Mouse (Mus musculus) G1E (cell line): ENCODE results near the gene Vmn1r206. TPM values are rescaled to one million over a fixed set of nuclear protein-coding genes. Genes with fewer than 3 reads are reported as not detected.
"Not testable (repeated sequence)": the region's sequence is repeated elsewhere in the genome, so short reads cannot be mapped to it uniquely, and the experiment has no call there.

Experiments used
- ATAC-seq: 2 replicates; pipeline ENCODE4 v1.8.0; 2016; ENCODE audit warnings: mild to moderate bottlenecking; ENCODE audit not compliant: insufficient number of reproducible peaks, poor library complexity, low FRiP score, severe bottlenecking; ENCODE audit errors: extremely low read depth
- DNase-seq: peaks from one replicate; pipeline ENCODE4 v3.0.0; 2012; ENCODE audit warnings: low spot score
- H3K27me3 ChIP-seq: 2 replicates; pipeline ENCODE4 v1.6.1; 2012; ENCODE audit warnings: mild to moderate bottlenecking, low read length, inconsistent platforms; ENCODE audit not compliant: insufficient read depth
- H3K36me3 ChIP-seq: replicated peaks from 2 replicates; pipeline ENCODE3; 2012; ENCODE audit warnings: mild to moderate bottlenecking, inconsistent platforms
- H3K4me1 ChIP-seq: 2 replicates; pipeline ENCODE4 v1.6.1; 2012; ENCODE audit warnings: low read depth, low read length, inconsistent platforms, mixed read lengths; ENCODE audit not compliant: insufficient read depth
- H3K4me3 ChIP-seq: 2 replicates; pipeline ENCODE4 v1.5.1; 2012; ENCODE audit warnings: low read depth, mild to moderate bottlenecking, inconsistent platforms, low read length, moderate library complexity, mixed read lengths
- H3K9me3 ChIP-seq: replicated peaks from 2 replicates; pipeline ENCODE4 v1.6.1; 2012; ENCODE audit warnings: inconsistent platforms
- GATA1 ChIP-seq: IDR thresholded peaks from 2 replicates; pipeline ENCODE4 v1.6.1; 2012; ENCODE audit warnings: borderline replicate concordance, low read length, inconsistent platforms, mixed read lengths
- GATA2 ChIP-seq: IDR thresholded peaks from 2 replicates; pipeline ENCODE4 v1.6.1; 2012; ENCODE audit warnings: low read depth, low read length, inconsistent platforms, borderline replicate concordance
- POLR2AphosphoS5 ChIP-seq: IDR thresholded peaks from 2 replicates; pipeline ENCODE4 v1.6.1; 2012; ENCODE audit warnings: low read depth, low read length, inconsistent platforms; ENCODE audit not compliant: insufficient replicate concordance
- TAL1 ChIP-seq: conservative IDR thresholded peaks from 2 replicates; pipeline ENCODE4 v1.6.1; 2012; ENCODE audit warnings: low read depth, low read length, inconsistent platforms, mixed read lengths
- polyA plus RNA-seq: library from polyadenylated mRNA; stranded (reverse); fragments of >175 nt; gene quantifications from 2 replicates; pipeline ENCODE4 v1.2.3, GENCODE M21; 2012
- total RNA-seq, 2 experiments: library from RNA; stranded (forward) in 1 of 2; stranded (reverse) in 1 of 2; fragments of 200-1000 nt in 1 of 2; fragments of >200 nt in 1 of 2; fragmentation: Nextera tagmentation in 1 of 2; gene quantifications; 2 replicates each; pipeline ENCODE4 v1.2.3; 2014 to 2017

Gene Vmn1r206
- total RNA-seq (2014; fragmentation: Nextera tagmentation) (not detected in 2 replicates), total RNA-seq (2017) (0.11 TPM in 1 of 2 replicates, not detected in the other), polyA plus RNA-seq (not detected in 2 replicates)

- H3K9me3 ChIP-seq, H3K36me3 ChIP-seq, ATAC-seq, H3K4me3 ChIP-seq, DNase-seq, H3K4me1 ChIP-seq, H3K27me3 ChIP-seq: not testable (repeated sequence)
These were observed at the start of gene Vmn1r206 for GRCm38 (mm10) chr13:22624151-22624550. Gene Vmn1r206, minus strand, starts transcription at chr13:22624251.

GRCm38 (mm10) chr13:22592900-22593299 is 31.2 kb downstream of the Vmn1r206 start, which contains the start of gene Vmn1r205:
Gene Vmn1r205, minus strand, starts transcription at chr13:22593000.
- Histone ChIP-seq H3K4me3 (no peak within 1 kb of the TSS), H3K4me1 (no peaks in the 10 kb centered on the region), H3K36me3 (no peaks in the 10 kb centered on the region), H3K27me3 (no peaks in the 10 kb centered on the region), H3K9me3 (no peaks in the 10 kb centered on the region)
- ATAC-seq (no peak), DNase-seq (no peak)
- TF ChIP-seq GATA2 (no peak), GATA1 (no peak), POLR2AphosphoS5 (no peak), TAL1 (no peak)

GRCm38 (mm10) chr13:22583336-22583735 is 40.7 kb downstream of the Vmn1r206 start:
- not testable (repeated sequence) for ATAC-seq

GRCm38 (mm10) chr13:22574911-22575310 is 49.1 kb downstream of the Vmn1r206 start:
- H3K4me3 ChIP-seq, H3K36me3 ChIP-seq, H3K9me3 ChIP-seq, ATAC-seq, H3K4me1 ChIP-seq, DNase-seq, H3K27me3 ChIP-seq: not testable (repeated sequence)

More at GRCm38 (mm10) chr13:22583336-22583735, 40.7 kb downstream of the Vmn1r206 start:
- H3K4me3 ChIP-seq, H3K36me3 ChIP-seq, H3K27me3 ChIP-seq, H3K4me1 ChIP-seq, H3K9me3 ChIP-seq, DNase-seq: not testable (repeated sequence)

Other genes with a start within 250 kb of the Vmn1r206 start
- not detected in 2 replicates for gene Vmn1r199, start 244.4 kb downstream of the Vmn1r206 start, total RNA-seq (2014; fragmentation: Nextera tagmentation)
- 0.05 and 0.06 TPM in 2 replicates for gene Vmn1r199, start 244.4 kb downstream of the Vmn1r206 start, total RNA-seq (2017)
- gene Vmn1r199, start 244.4 kb downstream of the Vmn1r206 start, polyA plus RNA-seq, result not detected in 2 replicates
- gene Vmn1r200, start 233.9 kb downstream of the Vmn1r206 start, total RNA-seq (2014; fragmentation: Nextera tagmentation), result not detected in 2 replicates
- 0.22 TPM in 1 of 2 replicates, not detected in the other for gene Vmn1r200, start 233.9 kb downstream of the Vmn1r206 start, total RNA-seq (2017)
- gene Vmn1r200, start 233.9 kb downstream of the Vmn1r206 start, polyA plus RNA-seq, result not detected in 2 replicates
- gene Vmn1r201, start 152.3 kb downstream of the Vmn1r206 start, total RNA-seq (2014; fragmentation: Nextera tagmentation), result not detected in 2 replicates
- gene Vmn1r201, start 152.3 kb downstream of the Vmn1r206 start, total RNA-seq (2017), result 0.05 and 0.17 TPM in 2 replicates
- not detected in 2 replicates for gene Vmn1r201, start 152.3 kb downstream of the Vmn1r206 start, polyA plus RNA-seq
- not detected in 2 replicates for gene Vmn1r202, start 118.9 kb downstream of the Vmn1r206 start, total RNA-seq (2014; fragmentation: Nextera tagmentation)
- gene Vmn1r202, start 118.9 kb downstream of the Vmn1r206 start, total RNA-seq (2017), result 0.05 and 0.06 TPM in 2 replicates
- not detected in 2 replicates for gene Vmn1r202, start 118.9 kb downstream of the Vmn1r206 start, polyA plus RNA-seq
- gene Vmn1r203, start 106.1 kb downstream of the Vmn1r206 start, total RNA-seq (2014; fragmentation: Nextera tagmentation), result not detected in 2 replicates
- gene Vmn1r203, start 106.1 kb downstream of the Vmn1r206 start, total RNA-seq (2017), result 0.12 and 0.27 TPM in 2 replicates
- not detected in 2 replicates for gene Vmn1r203, start 106.1 kb downstream of the Vmn1r206 start, polyA plus RNA-seq
- gene Vmn1r204, start 71.1 kb downstream of the Vmn1r206 start, total RNA-seq (2014; fragmentation: Nextera tagmentation), result not detected in 2 replicates
- gene Vmn1r204, start 71.1 kb downstream of the Vmn1r206 start, total RNA-seq (2017), result 0.12 and 0.22 TPM in 2 replicates
- not detected in 2 replicates for gene Vmn1r204, start 71.1 kb downstream of the Vmn1r206 start, polyA plus RNA-seq
- gene Vmn1r205, start 31.3 kb downstream of the Vmn1r206 start, total RNA-seq (2014; fragmentation: Nextera tagmentation), result not detected in 2 replicates
- 0.11 TPM in 1 of 2 replicates, not detected in the other for gene Vmn1r205, start 31.3 kb downstream of the Vmn1r206 start, total RNA-seq (2017)
- not detected in 2 replicates for gene Vmn1r205, start 31.3 kb downstream of the Vmn1r206 start, polyA plus RNA-seq
- gene Vmn1r207-ps, start 105.4 kb upstream of the Vmn1r206 start, total RNA-seq (2014; fragmentation: Nextera tagmentation), result not detected in 2 replicates
- gene Vmn1r207-ps, start 105.4 kb upstream of the Vmn1r206 start, total RNA-seq (2017), result 0.06 and 0.22 TPM in 2 replicates
- gene Vmn1r207-ps, start 105.4 kb upstream of the Vmn1r206 start, polyA plus RNA-seq, result not detected in 2 replicates
- not detected in 2 replicates for gene Vmn1r208, start 153.1 kb upstream of the Vmn1r206 start, total RNA-seq (2014; fragmentation: Nextera tagmentation)
- 0.17 and 0.22 TPM in 2 replicates for gene Vmn1r208, start 153.1 kb upstream of the Vmn1r206 start, total RNA-seq (2017)
- not detected in 2 replicates for gene Vmn1r208, start 153.1 kb upstream of the Vmn1r206 start, polyA plus RNA-seq
- gene Vmn1r209, start 185.4 kb upstream of the Vmn1r206 start, total RNA-seq (2014; fragmentation: Nextera tagmentation), result not detected in 2 replicates
- 0.06 and 0.22 TPM in 2 replicates for gene Vmn1r209, start 185.4 kb upstream of the Vmn1r206 start, total RNA-seq (2017)
- gene Vmn1r209, start 185.4 kb upstream of the Vmn1r206 start, polyA plus RNA-seq, result not detected in 2 replicates
- gene Vmn1r210, start 207.1 kb upstream of the Vmn1r206 start, total RNA-seq (2014; fragmentation: Nextera tagmentation), result not detected in 2 replicates
- not detected in 2 replicates for gene Vmn1r210, start 207.1 kb upstream of the Vmn1r206 start, total RNA-seq (2017)
- gene Vmn1r210, start 207.1 kb upstream of the Vmn1r206 start, polyA plus RNA-seq, result not detected in 2 replicates
- not detected in 2 replicates for gene Vmn1r211, start 233.3 kb upstream of the Vmn1r206 start, total RNA-seq (2014; fragmentation: Nextera tagmentation)
- 0.11 and 0.12 TPM in 2 replicates for gene Vmn1r211, start 233.3 kb upstream of the Vmn1r206 start, total RNA-seq (2017)
- gene Vmn1r211, start 233.3 kb upstream of the Vmn1r206 start, polyA plus RNA-seq, result not detected in 2 replicates